Mouse (Mus musculus) intestine, embryonic 16.5 days (tissue): Measurements from ENCODE around the gene Prkaca. TPM values are rescaled to one million over a fixed set of nuclear protein-coding genes. Genes with fewer than 3 reads are reported as not detected.
A peak's percentile ranks its signal among the peaks of the same experiment; 100 is the strongest.
"Not testable (repeated sequence)": the region's sequence is repeated elsewhere in the genome, so short reads cannot be mapped to it uniquely, and the experiment has no call there.

Source experiments
- ATAC-seq: fragments of 200-750 bp; cut with Nextera tagmentation; 2 replicates; pipeline ENCODE4 v1.8.0; 2017; ENCODE audit warnings: moderate TSS enrichment, moderate library complexity
- H3K27ac ChIP-seq: fragments of 300-500 bp; sonication (generic); 2 replicates; pipeline ENCODE4 v1.5.1; 2014; ENCODE audit warnings: mild to moderate bottlenecking, low read length
- H3K27me3 ChIP-seq: fragments of 300-500 bp; sonication (generic); replicated peaks from 2 replicates; pipeline ENCODE4 v1.6.1; 2014; ENCODE audit warnings: low read length, control low read depth, mixed read lengths; ENCODE audit not compliant: control insufficient read depth, insufficient read depth
- H3K36me3 ChIP-seq: fragments of 300-500 bp; sonication (generic); 2 replicates; pipeline ENCODE4 v1.6.1; 2014; ENCODE audit warnings: low read length, control low read depth; ENCODE audit not compliant: control insufficient read depth, insufficient read depth
- H3K4me1 ChIP-seq: fragments of 300-500 bp; sonication (generic); 2 replicates; pipeline ENCODE4 v1.6.1; 2014; ENCODE audit warnings: low read length, control low read depth, mixed read lengths; ENCODE audit not compliant: control insufficient read depth, insufficient read depth
- H3K4me2 ChIP-seq: fragments of 300-500 bp; sonication (generic); 2 replicates; pipeline ENCODE4 v1.6.1; 2014; ENCODE audit warnings: low read depth, low read length, control low read depth
- H3K4me3 ChIP-seq: fragments of 300-500 bp; sonication (generic); 2 replicates; pipeline ENCODE4 v1.5.1; 2014; ENCODE audit warnings: mild to moderate bottlenecking, low read length
- H3K9ac ChIP-seq: fragments of 300-500 bp; sonication (generic); 2 replicates; pipeline ENCODE4 v1.6.1; 2014; ENCODE audit warnings: low read depth, low read length
- H3K9me3 ChIP-seq: fragments of 300-500 bp; sonication (generic); 2 replicates; pipeline ENCODE4 v1.6.1; 2016; ENCODE audit warnings: low read length, control low read depth; ENCODE audit not compliant: control insufficient read depth
- WGBS: fragments of 180-500 bp; shearing (Covaris S2); extraction: QIAGEN DNeasy Blood & Tissue Kit; methylation state at CpG from one replicate; pipeline ENCODE4 v1.1.7; 2014; 5-methylcytosine and 5-hydroxymethylcytosine counted together
- polyA plus RNA-seq: library from polyadenylated mRNA; unstranded; fragments of >200 nt; fragmentation: Nextera tagmentation; extraction: Ambion mirVana; gene quantifications from 2 replicates; pipeline ENCODE4 v1.2.1, GENCODE M21; 2015

The Prkaca gene
- polyA plus RNA-seq, 1 experiment from 2014 or later = 24.6 TPM

DNA sequence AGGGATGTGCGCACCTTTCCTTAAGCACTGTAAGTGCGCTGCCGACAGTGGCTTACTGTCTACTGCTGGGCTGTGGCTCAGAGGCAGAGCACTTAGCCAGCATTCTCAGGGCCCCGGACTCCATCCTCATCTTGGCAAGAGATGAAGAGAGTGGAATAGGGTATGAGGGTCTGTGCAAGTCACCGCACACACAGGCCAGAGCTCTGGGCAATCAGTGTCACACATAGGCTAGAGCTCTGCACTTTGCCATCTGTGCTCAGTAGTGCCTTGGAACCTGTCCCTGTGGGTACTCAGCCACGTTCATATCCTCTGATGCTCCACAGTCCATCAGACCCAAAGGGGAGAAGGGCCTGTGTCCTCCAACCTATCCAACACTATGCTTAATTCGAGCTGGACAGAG lies 8.7 kb downstream of the Prkaca start:
- no peak overlapping the region for H3K4me2 ChIP-seq
- no peaks in the 10 kb centered on the region for H3K27me3 ChIP-seq
- no peak overlapping the region for H3K27ac ChIP-seq
- H3K36me3 ChIP-seq = peaks cover 19% of the 10 kb centered on the region; the same call in 1 of the 2 replicates
- H3K9ac ChIP-seq = no peak overlapping the region
- H3K4me1 ChIP-seq = peaks cover 12% of the 10 kb centered on the region
- H3K9me3 ChIP-seq = no peaks in the 10 kb centered on the region
- no peak overlapping the region for H3K4me3 ChIP-seq
- WGBS = 97% methylated on average over 7 of the region's 7 CpGs
- no peak for ATAC-seq

DNA sequence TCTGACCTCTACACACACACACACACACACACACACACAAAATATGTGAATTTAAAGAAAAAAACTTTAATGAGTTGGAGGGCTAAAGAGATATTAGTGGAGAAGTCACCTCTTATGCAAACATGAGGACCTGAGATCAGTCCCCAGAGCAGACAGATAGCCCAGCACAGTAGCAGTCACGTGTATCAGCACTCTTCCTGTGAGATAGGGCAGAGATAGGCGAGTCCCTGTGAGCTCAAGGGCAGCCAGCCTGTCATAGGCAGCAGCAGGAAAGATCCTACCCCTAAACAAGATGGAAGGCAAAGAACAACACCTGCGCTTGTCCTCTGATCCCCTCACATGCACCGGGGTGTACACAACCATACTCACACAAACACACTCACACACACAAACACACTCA lies 9.7 kb downstream of the Prkaca start:
- 82% methylated on average over 4 of the region's 4 CpGs for WGBS
- H3K27me3 ChIP-seq = no peaks in the 10 kb centered on the region
- H3K9me3 ChIP-seq = no peaks in the 10 kb centered on the region
- H3K4me1 ChIP-seq = peaks cover 4% of the 10 kb centered on the region
- ATAC-seq = no peak
- H3K4me2 ChIP-seq = no peak overlapping the region
- H3K36me3 ChIP-seq = peaks cover 25% of the 10 kb centered on the region; the same call in 1 of the 2 replicates
- H3K4me3 ChIP-seq = no peak overlapping the region
- H3K27ac ChIP-seq = no peak overlapping the region
- no peak overlapping the region for H3K9ac ChIP-seq

GRCm38 (mm10) chr8:83983222-83983621 lies 10.4 kb downstream of the Prkaca start:
- H3K27ac ChIP-seq, H3K4me3 ChIP-seq, H3K4me2 ChIP-seq, H3K27me3 ChIP-seq, H3K9me3 ChIP-seq, ATAC-seq, H3K4me1 ChIP-seq, H3K9ac ChIP-seq: not testable (repeated sequence)
- peaks cover 25% of the 10 kb centered on the region; the same call in 1 of the 2 replicates for H3K36me3 ChIP-seq
- 96% methylated on average over 2 of the region's 2 CpGs for WGBS

- no peaks in the 10 kb centered on the region for H3K27me3 ChIP-seq
- H3K36me3 ChIP-seq = peaks cover 20% of the 10 kb centered on the region
- H3K4me3 ChIP-seq = no peak overlapping the region
- H3K4me1 ChIP-seq = no peaks in the 10 kb centered on the region
- no peaks in the 10 kb centered on the region for H3K9me3 ChIP-seq
- 88% methylated on average over 7 of the region's 7 CpGs for WGBS
- ATAC-seq = no peak
- no peak overlapping the region for H3K27ac ChIP-seq
- no peak overlapping the region for H3K9ac ChIP-seq
- no peak overlapping the region for H3K4me2 ChIP-seq
Observed at GRCm38 (mm10) chr8:83989243-83989642, 16.4 kb downstream of the Prkaca start.

DNA sequence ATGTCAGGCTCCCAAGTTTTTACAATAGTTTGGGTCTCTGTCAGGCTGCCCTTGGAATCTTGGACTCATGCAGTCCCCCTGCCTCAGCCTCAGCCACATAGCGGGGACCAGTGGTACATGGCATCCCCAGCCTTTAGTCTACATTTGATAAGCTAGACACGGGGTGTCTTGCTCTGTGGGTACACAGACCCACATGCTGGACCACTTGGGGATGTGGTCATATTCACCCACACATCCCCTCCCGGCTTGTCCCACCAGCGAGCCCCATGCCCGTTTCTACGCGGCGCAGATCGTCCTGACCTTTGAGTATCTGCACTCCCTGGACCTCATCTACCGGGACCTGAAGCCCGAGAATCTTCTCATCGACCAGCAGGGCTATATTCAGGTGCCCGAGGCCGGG lies 17.4 kb downstream of the Prkaca start:
- no peaks in the 10 kb centered on the region for H3K9me3 ChIP-seq
- H3K4me2 ChIP-seq = no peak overlapping the region
- peaks cover 20% of the 10 kb centered on the region for H3K36me3 ChIP-seq
- H3K27me3 ChIP-seq = no peaks in the 10 kb centered on the region
- WGBS = 96% methylated on average over 14 of the region's 14 CpGs
- H3K4me3 ChIP-seq = no peak overlapping the region
- H3K9ac ChIP-seq = no peak overlapping the region
- no peak for ATAC-seq
- no peak overlapping the region for H3K27ac ChIP-seq
- no peaks in the 10 kb centered on the region for H3K4me1 ChIP-seq

DNA sequence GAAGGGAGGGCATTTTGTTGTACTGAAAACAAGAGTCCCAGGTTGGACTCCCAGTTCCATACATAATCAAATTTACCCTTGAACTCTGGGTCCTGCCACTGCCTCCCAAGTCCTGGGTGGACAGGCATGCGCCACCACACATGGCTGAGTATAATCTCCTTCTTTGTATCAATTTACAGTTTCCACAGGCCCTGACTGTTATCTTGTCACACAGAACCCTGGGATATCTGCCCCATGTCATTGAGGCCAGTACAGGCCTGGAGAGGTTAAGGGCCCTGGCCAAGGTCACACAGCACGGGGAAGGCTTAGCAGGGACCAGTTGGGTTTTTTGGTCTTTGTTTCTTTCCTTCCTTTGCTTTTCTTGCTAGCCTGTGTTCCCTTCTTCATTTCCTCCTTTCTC lies 19.7 kb downstream of the Prkaca start:
- Histone ChIP-seq H3K9ac (no peak overlapping the region), H3K9me3 (no peaks in the 10 kb centered on the region), H3K4me3 (no peak overlapping the region), H3K27me3 (no peaks in the 10 kb centered on the region), H3K36me3 (peaks cover 9% of the 10 kb centered on the region; the same call in 1 of the 2 replicates), H3K27ac (no peak overlapping the region), H3K4me1 (peaks cover 4% of the 10 kb centered on the region), H3K4me2 (no peak overlapping the region)
- WGBS = 84% methylated on average over 2 of the region's 2 CpGs
- ATAC-seq = no peak

- H3K36me3 ChIP-seq = peaks cover 9% of the 10 kb centered on the region; the same call in 1 of the 2 replicates
- no peak overlapping the region for H3K4me2 ChIP-seq
- no peaks in the 10 kb centered on the region for H3K9me3 ChIP-seq
- H3K27ac ChIP-seq = no peak overlapping the region
- no peak overlapping the region for H3K4me3 ChIP-seq
- H3K9ac ChIP-seq = no peak overlapping the region
- H3K4me1 ChIP-seq = peaks cover 7% of the 10 kb centered on the region
- WGBS = 86% methylated on average over 3 of the region's 3 CpGs
- H3K27me3 ChIP-seq = no peaks in the 10 kb centered on the region
- ATAC-seq = no peak
Observed at GRCm38 (mm10) chr8:83994030-83994429, 21.2 kb downstream of the Prkaca start.

DNA sequence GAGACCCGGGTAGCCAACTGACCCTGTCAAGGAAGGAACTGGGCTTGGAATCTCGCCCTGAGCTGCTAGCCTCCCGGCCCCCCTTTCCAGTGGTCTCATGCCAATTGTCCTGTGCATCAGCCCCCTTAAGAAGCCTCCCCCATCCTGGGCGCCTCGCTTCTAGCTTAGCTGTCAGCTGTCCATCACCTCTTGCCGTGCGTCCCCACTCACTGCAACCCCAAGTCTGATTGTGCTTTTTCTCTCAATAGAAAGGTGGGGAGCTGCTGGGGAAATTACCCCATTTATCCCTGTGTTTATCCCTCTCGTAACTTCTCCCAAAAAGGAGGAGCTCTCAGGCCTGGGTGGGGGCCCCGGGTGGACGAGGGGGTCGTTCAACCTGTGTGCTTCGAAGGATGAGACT lies 23.2 kb downstream of the Prkaca start:
- Histone ChIP-seq H3K27me3 (no peaks in the 10 kb centered on the region), H3K9ac (peak overlapping the region; percentile 85), H3K36me3 (peaks cover 4% of the 10 kb centered on the region; the same call in 1 of the 2 replicates), H3K27ac (peak overlapping the region; percentile 98; the same call in 1 of the 2 replicates), H3K4me1 (peaks cover 15% of the 10 kb centered on the region), H3K4me2 (peak overlapping the region; percentile 81), H3K4me3 (peak overlapping the region; percentile 79), H3K9me3 (no peaks in the 10 kb centered on the region)
- 0 out of 2 replicates have a peak, but pooled peaks have one; percentile 0 for ATAC-seq
- WGBS = 26% methylated on average over 12 of the region's 12 CpGs

DNA sequence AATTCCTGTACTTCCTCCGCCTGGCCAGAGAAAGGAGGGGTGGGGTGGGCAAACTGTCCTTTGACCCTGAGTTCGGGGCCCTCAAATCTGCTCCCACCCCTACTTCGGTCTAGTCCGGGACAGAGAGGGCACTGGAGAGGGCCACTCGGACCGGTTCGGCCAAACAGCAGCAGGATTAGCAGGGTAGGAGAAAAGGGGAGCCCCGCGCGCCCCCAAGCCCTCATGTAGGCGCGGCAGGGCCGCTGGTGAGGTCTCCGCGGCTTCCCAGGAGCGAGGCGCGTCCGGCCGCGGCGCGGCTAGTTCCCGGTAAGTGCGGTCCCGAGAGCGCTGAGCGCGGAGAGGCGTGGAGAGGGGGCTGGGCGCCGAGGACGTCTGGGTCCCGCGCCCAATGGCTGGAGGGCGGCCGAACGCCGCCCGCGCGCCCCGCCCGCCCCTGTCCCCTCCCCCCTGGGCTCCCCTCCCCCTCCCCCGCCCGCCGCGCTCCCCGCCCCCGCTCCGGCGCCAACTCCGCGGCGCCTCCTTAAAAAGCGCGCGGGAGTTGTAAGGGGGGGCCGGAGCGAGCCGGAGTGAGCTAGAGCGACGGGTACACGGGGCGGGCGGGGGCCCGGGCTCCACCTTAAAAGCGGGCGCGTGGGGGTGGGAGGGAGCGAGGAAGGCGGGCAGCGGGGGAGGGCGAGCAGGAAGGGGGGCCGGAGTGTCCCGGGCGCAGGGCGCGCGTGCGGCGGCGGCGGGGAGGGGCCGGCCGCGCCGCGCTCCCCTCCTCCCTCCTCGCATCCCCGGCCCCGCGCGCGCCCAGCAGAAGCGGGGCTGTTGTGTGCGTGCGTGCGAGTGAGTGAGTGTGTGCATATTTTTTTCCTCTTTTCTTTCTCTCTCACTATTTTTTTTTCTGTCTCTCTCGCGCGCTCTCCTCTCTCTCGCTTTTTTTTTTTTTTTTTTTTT lies 24.0 kb downstream of the Prkaca start:
- Histone ChIP-seq H3K4me2 (peak overlapping the region; percentile 81), H3K36me3 (no peaks in the 10 kb centered on the region), H3K9me3 (no peaks in the 10 kb centered on the region), H3K27ac (peak overlapping the region; percentile 98), H3K9ac (peak overlapping the region; percentile 85), H3K4me3 (peak overlapping the region; percentile 79), H3K27me3 (no peaks in the 10 kb centered on the region), H3K4me1 (peaks cover 19% of the 10 kb centered on the region)
- under 1% methylated on average over 59 of the region's 103 CpGs for WGBS
- peak; percentile 88 for ATAC-seq
